In the genomic region with DNA sequence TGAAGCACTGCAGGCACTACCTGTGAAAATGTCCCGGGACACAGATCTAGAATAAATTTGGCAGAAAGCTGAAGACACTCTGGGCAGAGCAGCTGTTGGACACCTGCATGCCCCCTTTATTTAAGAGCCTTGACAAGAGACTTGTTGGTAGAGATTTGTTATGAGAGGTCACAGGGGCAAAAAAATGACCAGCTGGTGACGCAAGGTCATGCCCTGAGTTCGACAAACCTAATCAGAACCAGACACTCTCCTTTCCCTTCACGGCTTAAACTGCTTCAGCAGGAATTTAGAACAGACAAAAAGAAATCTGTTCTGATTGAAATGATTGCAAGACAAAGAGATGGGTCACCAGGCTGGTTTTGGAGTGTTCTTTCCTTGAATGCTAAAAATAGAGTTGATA, we compare ENCODE assay signal across 13 mouse cellular contexts.
"Had no signal": no experiment of that assay in that cellular context is flagged by ENCODE, and none has a peak within 500 bp of the region (broad histone marks: within the 10 kb centered on the region; RNA-seq: fewer than 3 reads in every experiment).

No protein-coding gene starts in this region.

- DNase-seq: kidney, adult 8-10 months; kidney, postnatal 10 days; kidney, postnatal 36 days; layer of hippocampus, postnatal 36 days; liver, embryonic 13.5 days; lung, adult 2 months; lung, postnatal 14 days; lung, postnatal 4 days; right cerebral cortex, adult 18-20 months; right cerebral cortex, postnatal 14 days; right cerebral cortex, postnatal 4 days; thymus, adult 2 months; thymus, postnatal 25 days had no signal
